Mouse (Mus musculus) c-Kit-positive CD71-negative TER-119-negative erythroid progenitor cells, embryonic 14.5 days (primary cell): ENCODE results near the gene Emilin1.

ENCODE experiments used
- DNase-seq: peaks from one replicate; pipeline ENCODE4 v3.0.0-alpha.2; 2013; ENCODE audit warnings: low read depth

The Emilin1 gene

DNA sequence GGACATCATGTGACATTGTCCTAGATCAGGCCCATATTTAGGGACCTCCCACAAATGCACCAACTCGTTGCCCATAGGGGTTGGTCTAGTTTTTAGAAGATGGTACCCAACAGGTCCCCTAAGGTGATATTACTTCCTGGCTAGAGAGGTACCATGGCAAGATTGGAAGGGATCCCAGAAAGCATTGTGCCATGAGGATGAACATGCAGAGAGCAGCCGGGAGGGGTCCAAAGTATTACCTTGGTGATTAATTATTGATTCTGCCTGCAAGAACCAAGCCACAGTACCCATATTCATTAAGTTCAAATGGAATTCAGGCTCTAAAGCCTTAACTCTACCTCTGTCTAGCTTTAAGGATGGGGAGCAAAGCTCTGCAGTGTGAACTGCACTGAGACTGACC lies 12.9 kb downstream of the Emilin1 start:
- no peak for DNase-seq

DNA sequence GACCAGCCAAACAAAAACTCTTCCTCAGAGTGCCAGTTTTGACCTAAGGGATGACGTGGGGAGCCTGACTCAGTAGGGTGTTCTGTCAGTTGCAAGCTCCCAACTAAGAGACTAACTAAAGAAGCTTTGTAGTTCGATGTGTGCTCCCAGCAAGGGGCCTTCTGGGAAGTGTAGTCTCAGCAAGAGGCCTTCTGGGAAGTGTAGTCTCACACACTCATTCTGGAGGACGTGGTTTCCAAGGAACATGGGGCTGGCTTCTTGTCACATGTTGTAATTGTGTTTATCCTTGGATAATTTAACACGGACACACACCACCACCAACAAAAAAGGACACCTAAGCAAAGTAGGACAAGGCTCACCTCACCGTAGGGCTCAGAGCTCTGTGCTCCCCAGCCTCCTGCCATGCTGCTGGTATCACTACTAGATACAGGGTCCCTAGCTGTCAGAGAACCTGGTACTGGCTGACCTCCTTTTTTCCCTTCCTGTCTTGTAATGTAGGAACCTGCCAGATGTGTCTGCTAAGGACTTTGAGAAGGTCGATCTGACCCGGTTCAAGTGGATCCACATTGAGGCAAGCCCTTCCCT lies 14.8 kb downstream of the Emilin1 start:
- DNase-seq = no peak

DNA sequence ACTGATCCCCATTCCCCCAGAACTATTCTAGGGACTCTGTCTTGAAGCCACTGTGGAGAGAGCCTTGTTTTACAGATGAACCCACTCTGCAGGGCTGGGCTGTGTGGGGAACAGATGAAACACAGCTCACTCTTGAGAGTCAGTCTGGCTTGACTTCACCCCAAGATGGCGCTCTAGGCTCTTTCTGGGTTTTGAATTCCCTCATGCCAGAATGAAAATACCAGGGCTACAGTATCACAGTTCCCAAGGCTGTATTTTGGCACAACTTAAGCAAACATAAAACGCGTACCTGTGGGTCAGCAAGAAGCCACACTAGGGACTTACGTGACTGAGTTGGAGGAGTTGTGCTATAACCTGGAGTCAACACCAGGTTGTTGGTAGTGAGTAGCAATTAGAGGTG lies 16.9 kb downstream of the Emilin1 start:
- no peak for DNase-seq

DNA sequence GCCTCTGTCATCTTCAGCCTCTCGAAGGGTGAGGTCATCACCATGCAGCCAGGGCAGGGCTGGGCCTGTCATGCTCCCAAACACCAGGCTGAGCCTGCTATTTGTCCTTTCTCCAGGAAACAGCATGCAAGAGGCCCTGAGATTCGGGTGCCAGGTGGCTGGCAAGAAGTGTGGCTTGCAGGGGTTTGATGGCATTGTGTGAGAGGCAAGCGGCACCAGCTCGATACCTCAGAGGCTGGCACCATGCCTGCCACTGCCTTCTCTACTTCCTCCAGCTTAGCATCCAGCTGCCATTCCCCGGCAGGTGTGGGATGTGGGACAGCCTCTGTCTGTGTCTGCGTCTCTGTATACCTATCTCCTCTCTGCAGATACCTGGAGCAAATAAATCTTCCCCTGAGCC lies 17.6 kb downstream of the Emilin1 start:
- no peak for DNase-seq

DNA sequence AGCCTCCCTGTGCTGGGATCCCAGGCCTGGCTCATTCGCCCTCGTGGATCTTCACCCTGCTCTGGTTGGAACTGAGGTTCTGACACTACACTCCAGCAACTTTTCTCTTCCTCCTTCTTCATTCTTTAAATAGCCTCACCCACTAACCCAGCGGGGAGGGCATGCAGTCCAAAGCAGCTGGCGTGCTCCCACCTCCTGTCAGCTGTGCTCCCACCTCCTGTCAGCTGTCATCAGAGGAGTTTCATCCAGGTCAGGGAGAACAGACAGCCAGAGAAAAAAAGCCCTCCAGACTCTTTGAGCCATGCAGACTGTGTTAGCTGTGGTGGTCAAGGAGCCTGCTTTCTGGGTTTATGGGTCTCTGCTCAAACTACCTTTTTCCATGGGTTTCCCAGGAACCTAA lies 18.2 kb downstream of the Emilin1 start:
- DNase-seq = no peak

DNA sequence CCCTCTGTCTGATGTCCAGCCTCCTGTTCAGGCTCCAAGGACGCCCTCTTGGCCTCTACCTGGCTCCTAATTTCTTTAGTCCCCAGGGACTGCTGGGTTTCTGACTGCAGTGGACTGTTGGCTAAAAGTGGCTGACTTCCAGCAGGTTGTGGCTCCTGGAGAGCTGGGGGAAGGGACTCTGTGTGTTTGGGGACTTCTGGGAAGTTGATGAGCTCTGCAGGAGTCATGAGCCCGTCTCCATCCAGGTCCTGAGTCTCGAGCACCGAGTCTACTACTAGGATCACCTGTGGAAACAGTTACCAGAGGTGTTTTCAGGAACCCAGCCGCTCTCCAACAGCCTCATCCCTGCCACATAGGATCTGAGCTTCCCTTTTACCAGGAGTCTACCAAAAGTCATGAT lies 20.5 kb downstream of the Emilin1 start:
- no peak for DNase-seq

DNA sequence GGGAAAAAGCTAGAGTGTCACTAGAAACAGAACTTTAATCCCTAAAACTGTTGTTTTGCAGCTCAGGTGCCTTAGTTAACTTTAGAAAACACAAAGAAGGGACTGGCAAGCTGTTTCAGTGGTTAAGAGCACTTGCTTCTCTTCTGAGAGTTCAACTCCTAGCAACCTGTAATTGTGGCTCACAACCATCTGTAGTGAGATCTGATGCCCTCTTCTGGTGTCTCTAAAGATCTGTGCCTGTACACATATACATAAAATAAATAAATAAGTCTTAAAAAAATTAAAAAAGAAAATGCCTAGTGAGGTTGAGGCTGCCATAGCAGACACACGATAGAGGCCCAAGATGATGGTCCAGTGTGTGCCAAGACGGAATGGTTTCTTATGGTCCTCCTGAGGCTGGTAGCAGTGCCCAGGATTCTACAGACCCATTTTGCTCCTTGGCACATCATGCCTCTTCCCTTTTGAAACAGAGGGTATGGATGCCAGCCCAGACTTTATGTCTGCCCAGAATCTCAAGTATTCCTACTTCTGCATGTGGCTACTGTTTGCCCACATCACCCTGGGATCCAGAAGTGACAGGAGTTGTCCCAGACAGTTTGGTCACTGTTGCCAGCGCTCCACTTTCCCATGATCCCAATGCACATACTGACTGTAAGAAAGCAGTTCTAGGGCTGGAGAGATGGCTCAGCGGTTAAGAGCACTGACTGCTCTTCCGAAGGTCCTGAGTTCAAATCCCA lies 21.7 kb downstream of the Emilin1 start:
- DNase-seq = no peak

DNA sequence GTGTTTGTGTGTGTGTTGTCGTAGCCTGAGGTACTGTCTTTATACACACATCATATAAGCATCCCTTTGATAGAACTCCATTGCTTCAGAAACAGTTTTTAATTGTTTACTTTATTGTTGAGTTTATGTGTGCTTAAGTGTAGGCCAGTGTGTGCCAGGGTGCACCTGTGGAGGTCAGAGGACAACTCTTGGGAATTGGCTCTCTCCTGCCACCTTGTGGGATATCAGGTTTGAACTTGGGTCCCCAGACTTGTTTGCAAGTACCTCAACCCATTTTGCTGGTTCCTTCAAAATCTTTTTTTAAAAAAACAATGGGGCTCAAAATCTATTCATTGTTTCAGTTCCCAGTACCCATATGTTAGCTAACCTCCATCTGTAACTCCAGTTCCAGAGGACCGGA lies 29.8 kb downstream of the Emilin1 start:
- no peak for DNase-seq

DNA sequence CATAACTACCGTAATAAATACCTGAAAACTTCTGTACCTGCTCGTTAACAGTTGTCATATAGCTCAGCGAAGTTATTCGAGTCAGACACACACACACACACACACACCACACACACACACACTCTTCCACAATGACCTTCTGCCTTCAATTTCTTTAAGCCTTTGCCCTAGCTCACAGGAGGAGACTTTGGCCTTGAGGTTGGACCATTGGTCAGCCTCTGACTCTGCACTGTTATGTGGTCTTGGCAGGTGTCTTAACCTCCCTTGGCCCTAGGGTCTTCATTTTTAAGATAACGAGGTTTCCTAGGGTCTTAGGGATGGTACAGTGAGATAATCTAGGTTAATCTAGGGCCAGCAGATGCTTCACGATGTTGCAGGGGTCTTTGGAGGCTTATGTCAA lies 31.1 kb downstream of the Emilin1 start:
- DNase-seq = no peak

DNA sequence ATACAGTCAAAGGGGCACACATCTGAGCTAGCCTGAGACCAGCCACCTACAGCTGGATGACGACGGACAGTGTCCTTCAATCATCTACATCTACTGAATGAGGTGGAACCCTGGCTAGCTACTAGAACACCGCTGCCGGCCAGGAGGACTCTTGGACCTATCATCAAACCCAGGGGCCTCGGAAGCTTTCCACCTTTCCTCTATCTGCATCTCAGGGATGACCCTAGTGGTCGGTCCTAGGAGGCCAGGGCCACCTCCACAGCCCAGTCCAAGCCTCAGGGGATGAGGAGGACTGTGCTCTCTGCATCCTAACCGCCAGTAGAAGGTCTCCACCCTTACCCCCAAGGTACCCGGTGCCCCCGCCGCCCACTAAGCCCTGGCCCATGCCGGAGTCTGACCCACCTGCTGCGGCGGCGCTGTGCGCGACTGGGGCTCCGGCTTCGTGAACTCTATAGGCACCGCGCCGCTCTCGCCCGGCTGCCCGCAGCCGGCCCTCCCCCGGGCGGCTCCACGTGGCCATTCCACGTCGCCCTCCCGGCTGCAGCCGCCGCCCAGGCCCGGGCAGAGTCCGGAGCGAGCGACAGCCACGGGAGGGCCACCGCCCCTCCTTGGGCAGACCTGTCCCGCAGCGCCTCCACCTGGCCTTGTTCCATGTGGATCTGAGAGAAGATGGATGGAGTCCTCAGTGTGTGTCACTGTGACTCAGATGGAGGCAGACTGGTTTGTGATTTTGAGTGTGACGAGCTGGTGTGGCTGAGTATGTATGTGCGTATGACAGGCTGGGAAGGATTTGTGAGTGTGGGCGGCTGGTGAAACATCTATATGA lies 32.0 kb downstream of the Emilin1 start, which contains the start of gene Cgref1:
Gene Cgref1, minus strand, starts transcription at position 636 of the 826 bp plus-strand sequence.
- DNase-seq = no peak

DNA sequence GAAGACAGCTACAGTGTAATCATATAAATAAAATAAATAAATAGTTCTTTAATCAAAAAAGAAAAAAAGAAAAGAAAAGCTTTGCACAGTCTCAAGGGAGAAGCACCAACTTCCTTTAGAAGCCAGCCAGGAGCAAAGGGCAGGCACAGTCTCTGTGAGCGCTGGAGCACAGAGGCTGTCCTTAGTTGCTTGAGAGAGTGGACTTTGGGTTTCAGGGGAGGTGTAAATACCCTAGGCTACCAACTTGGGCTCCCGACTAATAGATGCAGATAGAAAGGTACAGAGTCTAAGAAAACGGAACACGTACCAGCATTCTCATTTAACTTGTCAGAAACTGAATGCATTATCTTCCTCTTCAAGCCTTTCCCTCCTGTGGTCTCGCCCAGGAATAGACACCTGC lies 35.4 kb downstream of the Emilin1 start:
- no peak for DNase-seq

DNA sequence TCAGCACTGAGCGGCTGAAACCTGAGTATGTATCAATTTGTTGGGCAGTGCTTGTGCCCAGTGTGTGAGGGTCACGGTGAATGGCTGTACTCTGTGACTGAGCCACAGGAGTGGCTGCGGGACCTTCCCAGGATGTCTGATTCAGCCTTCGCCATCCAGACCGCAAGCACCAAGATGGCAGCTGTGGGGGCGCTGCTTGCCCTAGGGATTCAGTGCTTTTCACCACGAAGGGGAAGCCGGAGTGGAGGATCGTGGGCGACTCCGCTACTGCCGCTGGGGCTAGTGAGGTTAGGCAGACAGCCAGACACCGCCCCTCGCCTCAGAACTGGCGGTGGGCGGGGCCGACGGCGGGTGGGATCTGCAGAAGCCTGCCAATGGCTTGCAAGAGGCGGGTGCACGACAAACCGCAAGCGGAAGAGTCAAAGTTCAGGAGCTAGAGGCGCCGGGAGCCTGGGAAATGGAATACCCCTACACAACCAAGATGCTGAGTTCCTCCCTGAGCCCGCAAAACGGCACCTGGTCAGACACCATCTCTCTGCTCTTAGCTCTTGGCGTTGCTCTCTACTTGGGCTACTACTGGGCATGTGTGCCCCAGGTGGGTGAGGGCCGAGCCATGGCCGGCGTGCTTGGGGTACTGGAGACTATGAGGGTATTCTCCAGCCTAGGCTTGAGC lies 36.6 kb downstream of the Emilin1 start:
- DNase-seq = peak; percentile 80

DNA sequence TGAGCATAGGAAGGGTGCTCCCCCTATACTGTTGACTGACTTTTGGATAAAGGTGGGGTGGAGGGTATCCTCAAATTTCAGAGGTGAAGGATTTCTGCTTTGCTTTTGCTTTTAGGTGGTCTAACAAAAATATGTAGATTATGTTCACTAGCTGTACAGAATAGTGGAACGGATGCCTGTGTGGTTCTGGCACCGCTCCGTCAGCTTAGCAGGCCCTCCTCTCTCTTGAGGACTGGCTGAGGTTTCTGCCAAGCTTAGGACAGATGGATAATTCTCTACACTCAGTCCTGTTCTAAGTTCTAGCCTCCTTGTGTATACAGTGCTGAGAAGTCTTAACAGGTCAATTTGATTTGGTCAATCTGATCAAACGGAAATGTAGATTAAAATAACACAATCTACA lies 37.2 kb downstream of the Emilin1 start:
- no peak for DNase-seq

DNA sequence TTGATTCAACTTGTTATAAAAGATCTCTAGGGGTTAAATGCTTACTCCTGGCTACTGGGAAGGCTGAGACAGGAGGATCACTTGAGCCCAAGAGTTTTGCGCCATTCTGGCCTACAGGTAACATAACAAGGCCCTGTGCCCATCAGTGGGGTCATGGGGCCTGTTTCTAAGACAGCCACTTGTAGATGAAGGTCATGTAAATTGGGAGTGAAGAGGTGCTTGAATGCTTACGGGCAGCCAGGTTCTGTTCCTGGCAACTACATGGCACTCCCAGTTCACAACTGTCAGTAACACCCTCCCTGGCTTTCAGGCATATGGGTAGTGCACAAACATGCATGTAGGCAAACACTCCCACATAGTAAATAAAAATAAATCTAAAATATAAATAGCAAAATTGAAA lies 37.7 kb downstream of the Emilin1 start:
- no peak for DNase-seq

DNA sequence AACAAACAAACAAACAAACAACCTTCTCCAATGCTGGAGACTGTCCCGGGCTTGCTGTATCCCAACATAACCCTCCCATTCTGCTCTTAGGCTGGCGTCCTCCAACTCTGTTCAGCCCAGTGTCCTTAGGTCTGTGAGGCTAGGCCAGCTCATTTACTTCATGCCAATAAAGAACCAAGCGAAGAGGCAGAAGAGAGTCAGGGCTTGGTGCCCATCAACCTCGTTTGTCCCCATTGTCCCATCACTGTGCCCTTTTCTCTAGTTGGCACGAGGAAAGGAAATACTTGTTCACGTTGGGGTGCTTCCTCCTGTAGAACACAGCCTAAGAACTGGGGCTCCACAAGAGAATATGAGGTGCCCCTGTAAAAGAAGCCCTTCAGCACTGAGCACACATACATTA lies 38.5 kb downstream of the Emilin1 start:
- DNase-seq = no peak

DNA sequence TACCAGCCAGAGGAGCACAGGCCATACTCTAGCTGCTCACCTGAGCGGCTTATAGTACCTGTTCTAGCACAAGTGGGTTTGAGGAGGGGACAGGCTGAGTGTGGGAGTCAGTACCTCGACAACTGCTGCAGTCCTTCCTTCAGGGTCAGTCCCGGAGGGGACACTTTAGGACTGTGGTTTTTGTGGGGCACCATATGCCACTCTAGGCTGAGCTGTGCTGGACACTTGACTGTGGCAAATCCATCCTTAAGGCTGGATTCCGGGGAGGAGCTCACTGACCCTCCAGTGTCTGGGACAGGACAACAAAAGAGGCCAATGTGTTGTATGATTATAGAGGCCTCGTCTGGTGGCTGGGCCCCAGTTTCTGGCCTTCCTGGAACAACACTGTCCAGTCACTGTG lies 39.3 kb downstream of the Emilin1 start:
- DNase-seq = no peak

DNA sequence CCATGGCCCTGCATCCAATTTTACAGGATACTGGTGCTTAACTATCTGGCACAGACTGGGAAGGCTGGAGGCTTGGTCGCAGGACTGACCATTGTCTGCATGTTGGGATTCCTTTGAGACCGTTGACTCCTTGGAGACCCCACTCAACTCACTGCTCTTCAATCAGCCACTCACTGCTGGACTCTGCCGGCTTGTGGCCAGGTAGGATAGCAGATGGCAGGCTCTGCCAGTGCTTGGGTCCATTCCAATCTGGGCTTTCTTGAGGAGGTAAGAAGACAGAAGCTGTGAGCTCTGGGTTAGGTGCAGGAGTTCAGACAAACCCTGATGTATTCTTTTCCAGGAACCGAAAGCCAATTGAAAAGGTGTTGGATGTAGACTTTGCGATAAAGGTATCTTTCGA lies 40.9 kb downstream of the Emilin1 start:
- no peak for DNase-seq

DNA sequence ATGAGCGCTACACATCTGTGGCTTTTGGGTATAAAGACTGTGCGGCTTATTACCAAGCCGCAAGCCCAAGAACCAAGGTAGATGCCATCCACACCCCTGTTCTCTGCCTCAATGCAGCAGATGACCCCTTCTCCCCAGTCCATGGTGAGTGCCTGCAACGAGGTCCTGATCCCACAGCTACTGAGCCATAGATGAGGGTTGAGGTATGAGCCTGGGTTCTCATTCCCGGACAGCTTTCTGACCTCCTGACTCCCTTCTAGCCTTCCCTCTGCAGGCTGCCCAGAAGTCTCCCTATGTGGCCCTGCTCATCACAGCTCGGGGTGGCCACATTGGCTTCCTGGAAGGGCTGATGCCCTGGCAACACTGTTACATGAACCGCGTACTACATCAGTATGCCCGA lies 41.4 kb downstream of the Emilin1 start:
- DNase-seq = no peak

DNA sequence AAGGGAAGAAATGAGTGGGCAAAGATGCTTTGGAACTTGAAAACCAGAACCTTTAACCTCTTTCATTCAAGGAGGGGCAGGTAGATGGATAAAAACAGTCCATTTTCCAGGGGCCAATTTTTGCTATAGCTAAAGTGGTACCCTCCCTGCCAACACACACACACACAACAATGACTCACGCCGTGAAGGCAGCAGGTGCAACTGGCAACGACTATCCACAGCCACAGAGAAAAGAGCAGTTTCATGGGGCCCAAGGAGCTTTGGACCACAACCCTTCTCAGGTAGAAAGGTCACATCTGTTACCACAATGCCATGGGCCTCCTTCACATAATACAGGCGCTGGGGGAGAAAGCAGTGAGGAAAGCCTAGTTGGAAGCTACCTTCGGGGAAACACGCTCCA lies 42.5 kb downstream of the Emilin1 start:
- no peak for DNase-seq

DNA sequence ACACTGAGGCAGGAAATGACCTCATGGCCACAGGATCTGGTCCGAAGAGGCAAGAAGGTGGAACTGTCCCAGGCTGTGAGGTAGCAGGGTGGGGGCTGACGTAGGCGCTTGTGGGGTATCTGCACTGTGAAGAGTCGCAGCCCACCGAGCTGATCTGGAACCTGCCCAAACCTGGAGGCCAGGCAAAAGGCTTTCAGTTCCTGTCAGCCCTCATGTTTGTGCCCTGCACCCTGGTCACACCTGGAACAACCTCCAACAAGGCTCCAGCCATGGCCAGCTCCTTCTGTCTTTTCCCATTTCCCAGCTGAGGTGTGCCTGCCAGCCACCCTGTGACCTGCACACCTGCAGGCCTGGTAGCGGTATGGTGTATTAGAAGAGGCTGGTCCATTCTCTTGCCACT lies 44.7 kb downstream of the Emilin1 start:
- no peak for DNase-seq

DNA sequence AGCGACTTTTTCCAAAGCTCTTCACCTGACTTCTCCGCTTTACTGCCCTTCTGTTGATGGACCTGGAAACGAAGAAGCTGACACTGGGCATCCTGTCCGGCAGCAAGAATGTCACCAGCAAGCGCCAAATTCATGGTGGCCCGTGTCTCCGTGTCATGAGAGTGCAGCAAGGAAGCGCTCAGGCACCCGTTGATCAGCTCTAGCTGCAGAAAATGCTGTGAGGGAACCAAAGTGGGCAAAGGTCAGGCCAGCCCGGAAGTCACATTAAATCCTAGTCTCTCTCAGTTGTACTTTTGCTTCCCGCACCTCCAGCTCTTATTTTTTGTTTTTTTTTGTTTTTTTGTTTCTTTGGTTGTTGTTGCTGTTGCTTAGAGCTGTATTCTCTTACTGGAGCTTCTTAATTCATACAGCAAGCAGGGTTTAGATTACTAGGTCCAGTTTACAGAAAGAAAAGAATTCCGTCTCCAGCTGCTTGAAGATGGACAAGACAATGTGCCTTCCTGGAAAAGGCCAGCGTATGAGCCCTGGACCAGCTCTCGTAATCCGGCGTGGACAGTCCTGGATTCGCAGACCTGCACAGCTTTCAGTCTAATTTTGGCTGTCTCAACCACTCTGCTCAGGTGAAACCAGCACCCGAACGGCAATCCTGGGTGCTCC lies 46.1 kb downstream of the Emilin1 start:
- no peak for DNase-seq

DNA sequence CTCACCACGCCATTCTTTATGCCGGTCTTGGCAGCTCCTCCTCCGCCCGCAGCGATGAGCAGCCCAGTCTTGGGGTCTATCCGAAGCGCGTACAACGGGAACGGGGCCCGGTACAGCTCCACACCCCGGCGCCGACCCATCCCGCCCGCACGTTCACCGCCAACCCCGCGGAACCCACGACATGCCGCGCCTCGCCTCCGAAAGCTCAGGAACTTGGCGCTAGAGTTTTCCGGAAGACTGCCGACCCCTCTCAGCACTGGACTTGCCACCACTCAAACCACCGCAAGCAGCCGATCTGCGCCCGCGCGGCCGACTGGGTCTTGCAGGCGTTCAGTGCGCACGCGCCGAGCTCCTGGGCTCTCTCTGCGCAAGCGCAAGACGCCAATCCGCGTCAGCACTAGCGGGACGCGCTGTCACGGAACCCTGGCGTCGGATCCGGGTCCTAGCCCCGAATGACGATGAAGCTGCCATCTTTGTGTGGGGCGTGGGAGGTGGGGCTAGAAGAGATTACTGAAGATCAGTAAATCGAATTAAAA lies 46.8 kb downstream of the Emilin1 start, which contains the start of gene Preb:
Gene Preb, minus strand, starts transcription at position 396 of the 536 bp plus-strand sequence.
- peak; percentile 98 for DNase-seq
